Mouse (Mus musculus): ENCODE data around the gene Sftpa1. TPM values are rescaled to one million over a fixed set of nuclear protein-coding genes. Genes with fewer than 3 reads are reported as not detected.

The Sftpa1 gene
- total RNA-seq, 2 experiments from 2014 or later: not detected

DNA sequence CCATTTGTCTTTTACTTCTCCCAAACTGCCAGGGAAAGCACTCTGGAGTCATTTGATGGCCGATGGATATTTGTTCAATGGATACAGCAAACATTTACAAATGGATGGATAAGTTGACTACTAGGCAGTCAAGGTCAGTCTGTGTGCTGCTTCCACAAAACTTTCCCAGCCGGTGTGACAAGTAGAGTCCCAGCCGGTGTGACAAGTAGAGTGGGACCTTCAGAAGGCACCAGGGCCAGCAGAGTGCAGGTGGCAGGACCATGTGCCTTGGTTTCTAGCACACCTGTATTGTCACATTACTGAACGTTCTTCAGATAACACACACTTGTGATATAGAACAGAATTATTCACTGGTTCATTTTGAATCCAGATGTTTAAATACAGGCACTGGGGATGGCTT, 28.5 kb downstream of the Sftpa1 start:
- DNase-seq (ENCODE audit: low spot score in 2 of 2): no peak

DNA sequence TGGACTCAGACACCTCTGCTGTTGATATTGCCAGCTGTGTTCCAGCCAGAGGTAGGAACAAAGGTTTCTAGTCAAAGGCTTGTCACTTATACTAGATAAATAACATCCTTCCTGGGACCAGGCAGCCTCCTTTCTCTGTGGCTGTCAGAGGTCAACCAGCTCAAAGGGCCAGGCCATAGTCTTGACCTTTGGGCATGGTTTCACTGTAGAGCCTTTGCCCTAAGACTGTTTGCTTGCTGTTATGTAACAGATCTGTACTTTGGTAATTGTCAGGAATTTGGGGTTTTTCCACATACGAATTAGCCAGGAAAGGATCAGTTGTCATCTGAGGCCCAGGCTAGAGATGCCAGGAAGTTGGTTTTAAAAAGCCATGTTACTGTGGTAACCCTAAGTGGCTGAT, 29.2 kb downstream of the Sftpa1 start:
- no peak for DNase-seq (ENCODE audit: low spot score in 2 of 2)

DNA sequence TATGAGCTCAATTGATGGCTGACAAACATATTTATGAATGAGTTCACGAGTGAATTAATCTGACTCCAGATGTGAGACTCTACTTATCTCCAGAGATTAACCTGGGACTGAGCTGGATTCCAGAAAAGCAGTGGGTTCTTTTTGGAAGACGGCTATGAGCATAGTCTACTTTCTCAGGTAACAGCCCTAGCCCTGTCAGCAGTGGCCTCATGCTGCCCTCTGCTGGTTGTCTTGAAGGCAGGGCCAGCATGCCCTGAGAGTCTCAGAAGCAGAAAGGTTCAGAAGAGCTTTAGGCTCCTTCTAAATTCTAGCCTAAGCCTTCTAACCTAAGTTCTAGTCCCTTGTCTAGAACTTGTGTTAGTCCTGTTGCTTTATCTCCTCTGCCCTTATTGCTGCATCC, 31.1 kb downstream of the Sftpa1 start:
- peak; percentile 25 to 33 for DNase-seq (ENCODE audit: low spot score in 2 of 2)

DNA sequence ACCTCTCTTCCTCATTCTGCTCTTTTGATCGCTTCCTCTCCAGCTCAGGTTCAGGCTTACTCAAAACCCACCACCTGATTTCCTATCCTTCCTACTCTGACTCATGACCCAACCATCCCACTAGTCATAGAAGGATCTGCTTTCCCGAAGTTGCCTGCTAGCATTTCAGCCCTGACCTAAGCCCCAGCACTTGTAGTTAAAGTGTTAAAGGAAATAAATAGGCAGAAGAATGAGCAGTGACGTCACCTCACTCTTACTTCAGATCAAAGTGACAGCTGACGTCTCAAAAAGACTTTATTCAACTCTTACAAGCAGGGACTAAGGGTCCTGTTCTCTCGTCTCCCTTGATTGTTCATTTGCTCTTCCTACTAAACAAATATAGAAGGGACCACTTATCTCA, 35.7 kb downstream of the Sftpa1 start:
- no peak for DNase-seq (ENCODE audit: low spot score in 2 of 2)

DNA sequence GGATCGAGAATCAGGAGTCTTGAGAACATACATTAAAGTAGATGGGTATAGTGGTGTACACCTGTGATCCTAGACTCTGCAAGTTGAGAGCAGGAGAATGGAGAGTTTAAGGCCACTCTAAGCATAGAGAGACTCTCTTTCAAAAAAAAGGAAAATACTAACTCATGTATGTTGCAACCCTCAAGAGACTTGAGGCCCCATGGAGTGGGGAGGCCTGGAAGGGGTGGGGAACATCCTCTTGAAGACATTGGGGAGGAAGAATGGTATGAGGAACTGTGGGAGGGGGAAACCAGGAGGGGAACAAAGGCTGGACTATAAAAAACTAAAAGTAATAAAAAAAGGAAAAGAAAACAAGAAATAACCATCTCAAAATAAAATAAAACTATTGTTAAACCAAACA, 37.0 kb downstream of the Sftpa1 start:
- no peak for DNase-seq (ENCODE audit: low spot score in 2 of 2)

DNA sequence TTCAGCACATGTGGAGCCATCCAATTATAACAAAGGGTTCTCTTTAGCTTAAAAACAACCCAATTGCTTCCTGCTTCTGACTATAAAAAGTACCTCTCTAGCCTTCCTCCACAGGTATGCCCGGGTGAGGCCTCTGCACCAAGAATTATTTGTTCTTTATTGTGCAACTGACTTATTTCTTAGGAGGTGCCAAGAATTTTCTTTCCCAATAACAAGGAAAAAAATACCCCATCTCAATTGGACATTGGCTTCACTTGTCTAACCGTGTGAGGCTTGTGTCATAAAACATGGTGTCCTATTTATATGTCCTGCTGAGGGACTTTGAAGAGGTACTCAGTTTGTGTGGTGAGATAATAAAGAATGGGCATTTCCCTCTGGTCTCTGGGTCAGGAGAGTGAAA, 38.9 kb downstream of the Sftpa1 start:
- DNase-seq (ENCODE audit: low spot score in 2 of 2): no peak

DNA sequence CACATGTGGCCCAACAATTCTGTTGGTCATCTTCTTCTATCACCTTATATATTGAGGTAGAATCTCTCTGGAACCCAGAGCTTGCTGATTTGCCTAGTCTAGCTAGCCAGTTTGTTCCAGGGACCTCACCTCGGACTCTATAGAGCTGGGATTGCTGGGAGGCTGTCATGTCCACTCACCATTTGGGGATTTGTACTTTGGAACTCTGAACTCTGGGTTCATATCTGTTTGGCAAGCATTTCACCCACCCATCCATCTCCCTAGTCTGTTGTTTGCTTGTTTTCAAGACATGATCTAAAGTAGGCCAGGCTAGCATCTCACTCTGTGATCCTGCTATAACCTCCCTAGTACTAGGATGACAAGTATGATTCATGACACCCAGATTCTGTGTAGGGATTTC, 43.2 kb downstream of the Sftpa1 start:
- DNase-seq (ENCODE audit: low spot score in 2 of 2): no peak

DNA sequence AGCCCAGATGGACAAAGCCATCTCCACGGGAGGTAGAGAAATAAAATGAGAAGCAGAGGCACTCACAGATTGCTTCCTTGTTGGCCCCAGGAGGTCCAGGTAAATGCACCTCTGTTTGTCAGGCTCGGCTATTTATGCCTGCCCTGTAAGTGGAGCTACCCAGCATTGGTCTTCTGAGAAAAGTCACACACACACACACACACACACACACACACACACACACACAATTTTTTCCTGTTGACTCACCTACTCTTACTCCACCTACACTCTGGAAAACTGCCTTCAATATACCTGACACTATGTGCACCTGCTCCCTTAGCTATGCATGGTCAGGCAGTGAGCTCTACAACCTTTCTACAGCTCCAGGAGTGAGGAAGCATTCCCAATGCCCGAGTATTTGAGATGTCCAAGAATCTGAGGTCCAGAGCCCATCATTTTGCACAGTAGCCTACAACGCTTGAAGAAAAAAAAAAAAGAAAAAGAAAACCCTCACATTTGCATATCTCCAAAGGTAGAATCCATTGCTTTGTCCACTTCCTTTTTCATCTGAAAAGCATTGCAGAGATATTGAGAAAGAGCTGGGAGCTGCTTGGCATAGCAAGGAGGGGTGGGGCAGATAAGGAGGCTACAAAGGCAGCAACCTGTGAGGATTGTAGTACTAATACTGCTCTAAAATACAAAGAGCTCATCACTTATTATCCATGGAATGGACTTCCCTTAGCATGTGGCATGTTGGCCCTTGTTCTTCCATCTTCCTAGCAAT, 53.7 kb downstream of the Sftpa1 start, which contains the start of gene Sftpd:
TSS of gene Sftpd (minus strand) at position 91 of the 763 bp plus-strand sequence.
- DNase-seq (ENCODE audit: low spot score in 2 of 2): no peak

Other genes starting within 250 kb of the Sftpa1 start
- 1 to 10 TPM; 1.6 to 3.3 TPM for gene Sh2d4b, start 238.5 kb upstream of the Sftpa1 start, total RNA-seq (2021)
- gene Tspan14, start 165.0 kb upstream of the Sftpa1 start, total RNA-seq (2021): 10 to 100 TPM; 47.3 to 48.7 TPM
- gene Fam213a, start 118.0 kb upstream of the Sftpa1 start, total RNA-seq (2021): 100 to 1,000 TPM; 132 to 150 TPM
- 1 to 10 TPM in 1 of 2 experiments, under 1 TPM in 1; 0.71 to 1.2 TPM for gene Dydc2, start 62.6 kb upstream of the Sftpa1 start, total RNA-seq (2021)
- not detected for gene Dydc1, start 58.9 kb upstream of the Sftpa1 start, total RNA-seq (2021)
- gene Mat1a, start 26.7 kb upstream of the Sftpa1 start, total RNA-seq (2021): not detected
- gene Mbl1, start 19.7 kb downstream of the Sftpa1 start, total RNA-seq (2021): not detected
- not detected for gene Sftpd, start 53.4 kb downstream of the Sftpa1 start, total RNA-seq (2021)
- gene Gm2832, start 147.0 kb downstream of the Sftpa1 start, total RNA-seq (2021): not detected
- not detected for gene Gm5798, start 216.8 kb downstream of the Sftpa1 start, total RNA-seq (2021)

Measured in layer of hippocampus, postnatal 10 days (tissue).